Mouse (Mus musculus) G1E-ER4 (cell line): ENCODE results near the gene Prkd2. TPM values are rescaled to one million over a fixed set of nuclear protein-coding genes. Genes with fewer than 3 reads are reported as not detected.

Experiments used
- GATA1 ChIP-seq: IDR thresholded peaks from one replicate; pipeline ENCODE4 v1.8.0; 2012; ENCODE audit warnings: low read length, inconsistent platforms
- polyA plus RNA-seq: library from polyadenylated mRNA; stranded (reverse); fragments of >175 nt; gene quantifications from 2 replicates; pipeline ENCODE4 v1.2.3, GENCODE M21; 2012

Prkd2 gene
- polyA plus RNA-seq, 1 experiment: 16.1 TPM

- no peak for TF ChIP-seq GATA1
Measured at GRCm38 (mm10) chr7:16874190-16874589, 31.5 kb downstream of the Prkd2 start.

GRCm38 (mm10) chr7:16874756-16875309, 32.1 kb downstream of the Prkd2 start:
- no peak for TF ChIP-seq GATA1

DNA sequence AGATGAGACGGTGACA, 32.4 kb downstream of the Prkd2 start, which contains the start of gene Dact3:
TSS of gene Dact3 (plus strand) at position 8 of the 16 bp plus-strand sequence.
- TF ChIP-seq GATA1: no peak

DNA sequence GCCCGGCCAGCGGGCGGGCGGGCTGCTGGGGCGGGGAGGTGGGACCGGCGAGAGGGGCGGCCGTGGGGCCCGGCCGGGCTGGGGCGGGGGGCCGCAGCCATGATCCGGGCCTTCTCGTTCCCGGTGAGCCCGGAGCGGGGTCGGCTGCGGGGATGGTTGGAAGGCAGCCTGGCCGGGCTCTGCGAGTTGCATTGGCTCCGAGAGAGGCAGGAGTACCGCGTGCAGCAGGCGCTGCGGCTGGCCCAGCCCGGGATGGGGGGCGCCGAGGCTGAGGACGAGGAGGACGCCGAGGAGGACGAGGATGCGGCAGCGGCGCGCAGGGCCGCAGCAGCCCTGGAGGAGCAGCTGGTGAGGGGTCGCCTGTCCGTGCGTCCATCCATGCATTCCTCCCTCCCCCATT, 32.6 kb downstream of the Prkd2 start:
- TF ChIP-seq GATA1: no peak

DNA sequence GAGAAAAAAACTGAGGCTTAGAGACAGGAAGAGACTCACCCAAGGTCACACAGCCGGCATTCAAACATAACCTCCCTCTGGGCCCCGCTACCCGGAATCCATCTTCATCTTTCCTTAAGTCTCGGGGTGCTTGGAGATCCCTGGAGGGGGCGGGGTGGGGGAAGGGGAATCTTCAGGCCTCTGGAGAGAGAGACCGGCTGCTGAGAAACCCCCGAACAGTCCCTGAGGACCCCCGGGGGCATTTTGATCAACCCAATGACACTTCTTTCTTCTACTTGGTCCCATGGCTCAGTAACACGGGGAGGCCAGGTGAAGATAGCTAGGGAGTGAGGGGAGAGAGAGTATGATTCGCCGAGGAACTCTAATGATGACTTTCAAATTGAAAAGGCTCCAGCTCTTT, 33.3 kb downstream of the Prkd2 start:
- no peak for TF ChIP-seq GATA1

DNA sequence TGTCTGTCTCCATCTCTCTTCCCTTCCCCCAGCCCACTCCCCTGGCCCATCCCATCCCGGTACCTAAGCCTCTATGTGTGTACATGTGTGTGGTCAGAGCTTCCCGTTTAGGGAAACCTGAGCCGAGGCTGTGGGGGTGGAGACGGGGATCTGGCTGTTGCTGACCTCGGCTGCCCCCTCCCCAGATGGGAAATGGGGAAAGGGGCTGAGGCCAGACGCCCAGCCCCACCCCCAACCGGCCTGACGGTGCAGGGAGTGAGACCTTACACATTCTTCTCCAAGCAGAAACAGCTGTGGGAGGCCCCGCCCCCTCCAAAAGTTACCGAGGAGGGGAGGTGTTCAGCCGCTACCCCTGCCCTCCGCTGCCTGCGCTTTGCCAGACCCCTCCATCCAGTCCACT, 33.9 kb downstream of the Prkd2 start:
- no peak for TF ChIP-seq GATA1

- TF ChIP-seq GATA1: no peak
Measured at GRCm38 (mm10) chr7:16877717-16878116, 35.0 kb downstream of the Prkd2 start.

- no peak for TF ChIP-seq GATA1
Measured at GRCm38 (mm10) chr7:16879796-16880547, 37.3 kb downstream of the Prkd2 start.

- TF ChIP-seq GATA1: no peak
Measured at GRCm38 (mm10) chr7:16880615-16881014, 37.9 kb downstream of the Prkd2 start.

DNA sequence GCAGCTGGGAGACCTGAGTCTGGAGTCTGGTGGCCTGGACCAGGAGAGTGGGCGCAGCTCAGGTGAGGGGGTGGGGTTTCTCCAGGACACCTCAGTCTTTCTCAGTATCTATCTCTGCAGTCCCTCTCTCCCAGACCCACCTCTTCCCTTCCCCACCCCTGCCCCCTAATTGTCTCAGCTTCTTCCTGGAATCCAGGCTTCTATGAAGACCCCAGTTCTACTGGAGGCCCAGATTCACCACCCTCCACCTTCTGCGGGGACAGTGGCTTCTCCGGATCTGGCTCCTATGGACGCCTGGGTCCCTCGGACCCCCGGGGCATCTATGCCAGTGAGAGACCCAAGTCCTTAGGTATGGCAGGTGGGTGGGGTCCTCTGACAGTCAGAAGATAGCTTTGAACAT, 40.5 kb downstream of the Prkd2 start:
- no peak for TF ChIP-seq GATA1

DNA sequence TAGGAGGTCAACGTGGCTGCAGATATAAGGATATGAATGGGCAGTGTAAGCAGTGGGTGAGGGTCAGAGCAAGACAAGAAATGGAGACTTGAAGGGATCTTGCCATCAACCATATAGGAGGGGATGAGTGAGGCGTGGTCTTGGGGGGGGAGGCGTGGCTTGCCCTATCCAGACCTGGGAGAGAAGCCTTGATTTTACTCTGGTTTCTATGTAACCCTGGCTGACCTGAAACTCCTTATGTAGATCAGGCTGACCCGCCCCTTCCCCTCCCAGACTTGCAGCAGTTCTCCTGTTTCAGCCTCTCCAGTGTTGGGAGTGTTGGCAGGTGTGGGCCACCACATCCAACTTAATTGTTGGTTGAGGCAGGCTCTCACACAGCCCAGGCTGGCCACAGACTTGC, 41.6 kb downstream of the Prkd2 start:
- no peak for TF ChIP-seq GATA1

GRCm38 (mm10) chr7:16885271-16885776, 42.6 kb downstream of the Prkd2 start:
- TF ChIP-seq GATA1: no peak

DNA sequence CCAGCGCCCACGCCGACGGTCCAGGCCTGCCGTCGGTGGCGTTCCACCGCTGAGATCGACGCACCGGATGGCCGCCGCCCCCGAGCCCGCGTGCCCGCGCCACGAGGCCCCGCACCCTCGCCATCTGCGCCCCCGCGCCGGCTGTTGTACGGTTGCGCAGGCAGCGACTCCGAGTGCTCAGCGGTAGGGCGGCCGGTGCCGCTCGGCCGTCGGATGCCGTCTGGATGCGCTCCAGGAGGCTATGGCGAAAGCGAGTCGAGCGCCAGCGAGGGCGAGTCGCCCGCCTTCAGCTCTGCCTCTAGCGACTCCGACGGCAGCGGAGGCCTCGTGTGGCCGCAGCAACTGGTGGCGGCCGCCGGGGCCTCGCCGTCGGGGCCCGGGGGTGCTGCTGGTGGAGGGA, 43.2 kb downstream of the Prkd2 start:
- TF ChIP-seq GATA1: no peak

DNA sequence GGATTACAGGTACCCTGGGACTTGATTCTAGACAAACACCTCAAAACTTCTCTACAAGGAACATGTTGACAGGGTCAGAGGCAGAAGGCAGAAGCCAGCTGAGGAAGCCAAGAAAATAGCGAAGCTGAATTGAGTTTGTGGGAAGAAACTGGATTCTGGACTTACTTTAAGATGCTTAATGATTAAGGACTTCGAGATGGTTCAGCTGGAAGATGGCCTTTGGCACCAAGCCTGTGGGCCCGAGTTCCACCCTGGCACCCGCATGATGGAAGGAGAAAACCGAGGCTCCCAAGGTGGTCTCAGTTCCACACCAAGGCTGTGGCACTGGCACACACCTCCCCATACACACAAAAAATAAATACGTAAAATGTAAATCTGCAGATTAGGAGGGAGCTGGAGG, 47.8 kb downstream of the Prkd2 start:
- TF ChIP-seq GATA1: no peak

GRCm38 (mm10) chr7:16890944-16891343, 48.2 kb downstream of the Prkd2 start:
- TF ChIP-seq GATA1: no peak

GRCm38 (mm10) chr7:16891641-16892351, 49.1 kb downstream of the Prkd2 start, which contains the start of gene Gng8:
TSS of gene Gng8 (plus strand) at chr7:16891786.
- no peak for TF ChIP-seq GATA1

DNA sequence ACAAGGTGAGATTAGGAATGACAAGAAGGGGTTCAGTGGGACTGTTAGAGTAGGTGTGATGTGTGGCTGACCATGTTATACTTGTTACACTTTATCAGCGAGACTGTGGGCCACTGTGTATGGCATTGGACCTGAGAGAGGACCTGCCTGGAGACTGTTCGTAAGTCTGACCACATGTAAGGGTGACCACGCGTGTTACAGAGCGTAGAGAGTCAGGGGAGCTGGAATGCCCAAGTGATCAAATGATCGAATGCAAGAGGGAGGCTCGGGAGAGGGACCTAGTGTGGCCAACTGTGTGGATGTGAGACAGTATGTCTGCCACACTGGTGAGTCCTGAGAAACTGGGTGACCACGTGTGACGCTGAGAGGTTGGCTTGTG, 49.6 kb downstream of the Prkd2 start:
- no peak for TF ChIP-seq GATA1
